Mouse (Mus musculus) heart, postnatal 25 days (tissue): ENCODE measurements around the gene Cd101. TPM values are rescaled to one million over a fixed set of nuclear protein-coding genes. Genes with fewer than 3 reads are reported as not detected.

Experiments
- DNase-seq: peaks from one replicate; pipeline ENCODE4 v3.0.0; 2022; ENCODE audit warnings: low spot score
- intact Hi-C: fragments of 180-260 bp; cut with DNase I; formaldehyde crosslinking; loops from one replicate; pipeline ENCODE4 v1.15.1; 2025
- total RNA-seq, 2 experiments: library from RNA; stranded (reverse); gene quantifications; 2 replicates each; pipeline ENCODE4 v1.2.3; 2021

The Cd101 gene
- total RNA-seq, 2 experiments from 2014 or later: 0.23 to 0.25 TPM

DNA sequence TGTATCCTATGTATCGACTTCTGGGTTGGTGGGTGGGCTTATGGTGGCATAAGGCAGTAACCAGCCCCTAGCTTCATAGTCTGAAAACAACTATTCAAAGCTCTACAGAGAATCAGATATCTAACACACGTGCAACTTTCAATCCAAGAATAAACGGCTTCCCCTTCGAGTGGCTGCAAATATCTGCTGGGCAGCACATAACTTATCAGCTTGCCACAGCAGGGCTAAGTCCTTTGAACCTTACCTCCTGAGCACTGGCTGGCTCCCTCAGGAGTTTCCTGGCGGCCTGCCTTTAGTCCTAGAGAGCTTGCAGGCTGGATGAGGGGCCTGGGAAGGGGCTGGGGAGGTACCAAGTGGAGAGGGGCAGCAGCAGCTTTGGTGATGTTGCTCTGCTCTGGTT, 68.3 kb downstream of the Cd101 start:
- DNase-seq: no peak
- intact Hi-C loops: loop anchor here (10.0 kb wide), 1 partner anchor 854 kb away; no protein-coding TSS in a partner anchor

DNA sequence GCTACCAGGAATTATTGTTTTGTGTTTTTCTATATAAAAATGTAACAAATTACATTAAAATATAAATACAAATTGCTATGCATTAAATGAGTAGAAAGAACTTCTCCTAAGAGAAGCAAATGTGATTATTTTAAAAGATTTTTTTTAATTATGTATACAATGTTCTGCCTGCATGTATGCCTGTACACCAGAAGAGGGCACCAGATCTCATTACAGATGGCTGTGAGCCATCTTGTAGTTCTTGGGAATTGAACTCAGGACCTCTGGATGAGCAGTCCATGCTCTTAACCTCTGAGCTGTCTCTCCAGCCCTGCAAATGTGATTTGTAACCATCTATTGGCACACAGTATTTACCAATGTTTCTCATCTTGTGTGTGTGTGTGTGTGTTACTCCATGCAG, 74.7 kb downstream of the Cd101 start:
- no peak for DNase-seq
- intact Hi-C loops: no loop called here

DNA sequence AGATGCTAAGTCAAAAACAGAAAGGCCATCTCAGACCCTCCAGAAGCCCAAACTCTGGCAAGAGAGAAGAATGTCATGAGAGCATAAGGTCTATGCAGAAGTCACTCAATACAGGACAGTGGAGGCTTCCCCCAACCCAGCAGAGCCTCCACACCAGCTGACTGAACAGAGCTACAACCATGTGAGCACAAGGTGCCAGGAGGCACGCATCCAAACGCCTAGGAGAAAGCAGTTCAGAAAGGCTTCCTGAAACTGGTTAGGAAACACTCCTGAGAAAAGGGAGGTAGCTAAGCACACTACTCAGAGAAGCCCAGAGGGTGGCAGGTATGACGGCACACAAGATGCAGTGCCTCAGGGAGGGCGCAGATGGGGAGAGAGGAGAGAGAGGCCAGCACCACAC, 77.8 kb downstream of the Cd101 start:
- intact Hi-C loops: no loop called here
- DNase-seq: no peak

DNA sequence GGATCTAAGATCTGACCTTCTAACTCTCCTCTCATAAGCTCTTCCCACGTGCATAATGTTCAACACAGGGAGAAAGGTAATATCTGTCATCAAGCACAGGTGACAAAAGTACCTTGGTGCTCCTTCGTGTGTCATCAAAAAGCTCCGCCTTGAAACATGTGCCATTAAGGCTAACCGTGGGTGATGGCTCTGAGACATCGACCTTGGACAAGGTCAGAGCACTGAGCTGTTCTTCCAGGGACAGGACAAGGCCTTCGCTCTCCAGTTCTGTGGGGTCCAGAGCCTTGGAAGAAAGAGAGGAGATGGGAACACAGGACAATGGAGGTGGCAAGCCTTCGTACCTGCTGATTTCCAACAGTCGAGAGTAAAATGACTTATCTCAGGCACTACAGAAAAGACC, 82.1 kb downstream of the Cd101 start:
- intact Hi-C loops: no loop called here

More for the DNA sequence above, 82.1 kb downstream of the Cd101 start:
- no peak for DNase-seq

Other genes starting within 250 kb of the Cd101 start
- gene Vtcn1, start 204.1 kb downstream of the Cd101 start, total RNA-seq: under 1 TPM; 0.52 to 0.53 TPM
- gene Trim45, start 107.4 kb downstream of the Cd101 start, total RNA-seq: 10 to 100 TPM in 1 of 2 experiments, 1 to 10 TPM in 1; 9.7 to 10.2 TPM
- gene Ttf2, start 59.9 kb downstream of the Cd101 start, total RNA-seq: 1 to 10 TPM; 2.1 to 2.5 TPM
- 10 to 100 TPM; 31.0 to 34.9 TPM for gene Ptgfrn, start 80.7 kb upstream of the Cd101 start, total RNA-seq